Mouse (Mus musculus) cerebellum, postnatal 14 days (tissue): ENCODE results near the gene Card11.

Experiments
- DNase-seq, 2 experiments: peaks; one replicate each; pipeline ENCODE4 v3.0.0; 2021; ENCODE audit warnings: mixed read lengths in 2 of 2

Gene Card11

GRCm38 (mm10) chr5:140985311-140986050 lies 14.9 kb downstream of the Card11 start:
- peak; percentile 87 to 94 for DNase-seq

- no peak for DNase-seq
These were observed 19.0 kb downstream of the Card11 start for GRCm38 (mm10) chr5:140981370-140981805.

DNA sequence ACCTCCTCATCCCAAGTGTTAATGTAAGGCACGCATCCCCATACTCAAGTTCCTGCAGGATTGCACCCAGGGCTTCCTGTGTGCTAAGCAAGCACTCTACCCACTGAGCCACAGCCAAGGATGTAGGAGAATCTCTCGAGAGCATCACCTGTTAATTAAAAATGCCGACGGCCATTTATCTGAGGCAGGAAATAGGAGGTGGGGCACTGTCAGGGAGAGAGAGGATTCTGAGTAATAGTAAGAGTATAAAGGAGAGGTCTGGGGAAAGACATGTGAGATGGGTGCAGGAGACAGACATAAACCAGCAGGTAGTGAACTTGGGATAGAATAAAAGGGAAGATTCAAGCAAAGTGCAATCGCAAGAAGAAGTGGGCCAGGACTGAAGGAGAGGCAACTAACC lies 19.6 kb downstream of the Card11 start:
- no peak for DNase-seq

GRCm38 (mm10) chr5:140980051-140980450 lies 20.3 kb downstream of the Card11 start:
- DNase-seq: no peak

DNA sequence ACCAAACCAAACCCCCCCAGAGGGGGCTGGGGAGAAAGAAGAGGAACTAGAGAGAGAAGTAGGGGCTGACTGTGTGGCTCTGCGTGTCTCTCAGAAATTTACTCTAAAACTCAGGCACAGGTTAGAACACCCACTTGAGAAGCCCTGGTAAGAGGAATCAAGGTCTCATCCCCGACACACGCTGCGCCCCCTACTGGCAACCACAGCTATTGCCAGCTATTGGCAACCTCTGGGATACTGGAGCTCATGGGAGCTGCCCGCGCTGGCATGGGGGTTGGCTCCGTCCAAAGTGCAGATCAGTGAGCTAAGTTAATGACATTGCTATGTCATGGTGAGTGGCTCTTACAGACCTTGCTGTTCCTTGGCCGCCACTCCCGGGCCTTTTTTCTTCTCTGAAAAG lies 37.4 kb downstream of the Card11 start:
- peak; percentile 65 to 78 for DNase-seq

GRCm38 (mm10) chr5:140960732-140961131 lies 39.6 kb downstream of the Card11 start:
- DNase-seq: no peak

- DNase-seq: peak; percentile 80 to 85
These were observed 41.2 kb downstream of the Card11 start for GRCm38 (mm10) chr5:140959160-140959559.

GRCm38 (mm10) chr5:140957106-140957505 lies 43.3 kb downstream of the Card11 start:
- no peak for DNase-seq

DNA sequence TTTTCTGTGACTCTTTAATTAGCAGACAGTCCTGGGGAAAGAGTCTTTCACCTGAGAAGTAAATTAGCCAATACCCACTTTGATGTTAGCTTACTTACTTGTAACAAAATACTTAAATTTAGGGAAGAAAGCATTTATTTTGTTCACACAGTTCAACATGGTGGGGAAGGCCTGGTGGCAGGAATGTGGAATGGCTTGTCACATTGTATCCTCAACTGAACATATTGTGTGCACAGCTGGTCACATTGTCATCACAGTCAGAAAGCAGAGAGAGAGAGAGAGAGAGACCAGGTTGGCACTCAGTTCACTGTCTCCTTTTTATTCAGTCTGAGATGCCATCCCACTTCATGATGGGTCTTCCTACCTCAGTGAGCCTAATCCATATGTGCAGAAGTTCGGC lies 44.7 kb downstream of the Card11 start:
- DNase-seq: peak; percentile 31 to 35

DNA sequence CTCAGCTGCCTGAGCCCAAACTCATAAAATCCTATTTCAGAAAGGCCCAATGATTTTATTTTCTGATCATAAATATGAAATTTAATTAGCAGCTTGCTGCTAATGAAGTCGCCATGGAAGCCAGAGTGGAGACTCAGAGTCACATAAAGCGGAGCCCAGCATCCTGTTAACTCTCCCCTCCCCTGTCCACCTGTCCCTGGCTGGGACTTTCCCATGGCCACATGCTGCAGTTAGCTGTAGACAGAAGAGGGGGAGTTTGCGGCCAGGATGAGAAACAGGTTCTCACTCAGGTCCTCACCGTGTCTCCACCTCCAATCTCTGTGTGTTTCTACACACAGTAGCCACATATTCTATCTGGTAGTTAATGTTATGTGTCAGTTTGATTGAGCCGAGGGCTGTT lies 48.6 kb downstream of the Card11 start:
- no peak for DNase-seq

DNA sequence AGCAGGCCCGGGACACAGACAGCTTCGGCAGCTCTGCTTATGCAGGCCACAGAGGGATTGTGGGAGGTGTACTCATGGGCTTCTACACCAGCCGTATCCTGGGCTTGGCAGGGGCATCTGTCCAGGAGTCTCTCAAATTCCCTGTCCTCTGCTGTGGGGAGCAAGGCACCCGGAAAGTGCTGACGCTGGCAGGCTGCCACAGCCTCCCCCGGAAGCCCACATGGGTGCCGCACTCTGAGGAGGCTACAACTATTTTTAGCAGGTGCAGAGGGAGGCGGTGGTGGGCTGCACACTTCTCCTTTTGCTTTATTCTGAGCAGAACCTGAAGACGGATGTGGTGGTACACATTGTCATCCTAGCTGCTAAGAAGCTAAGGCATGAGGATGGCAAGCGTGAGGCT lies 52.4 kb downstream of the Card11 start:
- no peak for DNase-seq

DNA sequence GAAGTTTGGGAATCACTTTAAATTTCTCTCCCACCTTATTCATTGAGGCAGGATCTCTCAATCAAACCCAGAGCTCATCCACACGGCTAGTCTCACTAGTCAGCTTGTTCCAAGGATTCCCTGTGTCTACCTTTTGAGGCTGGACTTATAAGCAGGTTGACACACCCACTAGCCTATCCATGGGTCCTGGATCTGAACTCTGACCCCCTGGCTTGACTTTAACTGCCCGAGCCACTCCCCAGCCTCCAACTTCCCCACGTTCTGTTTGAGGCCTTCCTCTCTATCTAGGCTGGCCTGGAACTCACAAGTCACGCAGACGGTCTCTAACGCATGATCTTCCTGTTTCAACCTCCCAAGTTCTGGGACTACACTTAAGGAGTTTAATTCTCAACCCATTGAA lies 54.3 kb downstream of the Card11 start:
- no peak for DNase-seq

DNA sequence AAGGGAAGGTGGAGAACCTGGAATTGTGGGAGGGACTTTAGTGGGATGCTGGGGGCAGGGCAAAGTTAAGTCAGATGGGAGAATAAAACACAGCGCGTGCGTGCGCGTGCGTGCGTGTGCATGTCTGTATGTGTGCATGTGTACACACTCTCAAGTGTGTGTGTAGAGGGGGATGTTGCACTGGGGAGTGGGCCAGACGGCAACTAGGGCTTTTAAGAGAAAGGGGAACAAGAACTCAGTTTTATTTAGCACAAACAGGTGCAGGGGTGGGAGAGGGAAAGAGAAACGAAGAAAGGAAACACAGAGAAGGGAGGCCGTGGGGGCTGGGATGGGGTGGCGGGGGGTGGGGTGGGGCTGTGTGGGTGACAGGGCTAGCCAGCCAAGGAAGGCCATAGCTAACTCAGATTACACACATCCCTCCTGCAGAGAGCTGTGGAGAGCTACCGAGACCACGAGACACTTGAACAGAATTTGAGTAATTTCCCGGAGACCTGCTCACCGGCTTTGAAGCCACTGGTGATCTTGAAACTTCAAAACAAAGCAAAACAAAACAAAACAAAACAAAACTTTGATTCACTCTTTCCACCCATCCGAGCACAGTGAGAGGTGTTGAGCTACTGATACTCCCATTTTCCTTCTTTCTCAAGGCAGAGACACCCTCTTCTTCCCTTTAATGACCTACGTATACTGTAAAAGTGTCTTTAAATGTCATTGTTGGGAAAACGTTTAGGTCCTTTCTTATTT lies 55.8 kb downstream of the Card11 start:
- no peak for DNase-seq

DNA sequence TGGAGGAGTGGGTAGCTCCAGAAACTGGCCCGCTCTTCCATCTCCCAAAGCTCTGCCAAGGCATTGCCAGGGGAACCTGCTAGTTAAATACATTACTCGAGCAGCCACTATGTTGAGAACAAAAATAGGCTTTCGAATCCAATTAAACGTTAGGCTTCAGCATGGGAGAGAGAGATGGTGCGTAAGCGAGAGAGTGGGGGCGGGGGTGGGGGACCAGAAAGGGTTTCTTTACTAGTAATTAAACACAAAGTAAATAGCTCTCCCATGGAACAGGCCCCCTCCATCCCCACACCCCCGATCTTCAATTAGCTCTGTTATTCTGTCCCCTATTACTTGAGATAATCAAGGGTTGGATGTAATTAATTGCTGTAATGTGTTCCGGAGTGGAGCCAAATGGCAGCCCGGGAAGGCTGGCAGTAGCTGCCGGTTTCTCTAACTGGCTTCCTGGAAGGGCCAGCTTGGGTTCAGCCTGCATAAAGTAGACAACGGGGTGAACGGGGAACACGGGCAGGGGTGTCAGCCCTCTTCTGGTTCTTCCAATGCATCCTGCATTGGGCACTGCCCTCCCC lies 59.4 kb downstream of the Card11 start:
- DNase-seq: peak; percentile 46 to 53

- DNase-seq: peak; percentile 20 to 26
These were observed 60.0 kb downstream of the Card11 start for GRCm38 (mm10) chr5:140940257-140940922.

GRCm38 (mm10) chr5:140936816-140937215 lies 63.6 kb downstream of the Card11 start:
- DNase-seq: no peak

DNA sequence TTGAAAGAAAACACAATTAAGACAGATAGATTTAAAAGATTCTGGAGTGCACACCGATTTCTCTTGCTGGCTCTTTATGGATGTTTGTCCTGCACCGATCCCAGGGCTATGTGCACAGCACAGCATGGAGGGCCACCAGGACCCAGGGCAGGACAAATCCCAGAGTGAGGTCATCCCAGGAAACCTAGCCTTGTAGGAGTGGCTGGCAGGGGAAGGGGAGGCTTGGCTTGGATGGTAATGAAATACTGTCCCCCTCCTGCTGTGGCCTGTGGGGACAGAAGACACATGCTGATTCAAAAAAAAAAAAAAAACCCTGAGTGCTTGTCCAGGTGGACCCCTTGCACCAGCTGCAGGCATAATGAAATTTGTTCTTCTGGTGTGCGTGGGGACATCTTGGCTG lies 64.5 kb downstream of the Card11 start:
- DNase-seq: no peak

- DNase-seq: peak; percentile 57 to 63
These were observed 65.6 kb downstream of the Card11 start for GRCm38 (mm10) chr5:140934639-140935315.

DNA sequence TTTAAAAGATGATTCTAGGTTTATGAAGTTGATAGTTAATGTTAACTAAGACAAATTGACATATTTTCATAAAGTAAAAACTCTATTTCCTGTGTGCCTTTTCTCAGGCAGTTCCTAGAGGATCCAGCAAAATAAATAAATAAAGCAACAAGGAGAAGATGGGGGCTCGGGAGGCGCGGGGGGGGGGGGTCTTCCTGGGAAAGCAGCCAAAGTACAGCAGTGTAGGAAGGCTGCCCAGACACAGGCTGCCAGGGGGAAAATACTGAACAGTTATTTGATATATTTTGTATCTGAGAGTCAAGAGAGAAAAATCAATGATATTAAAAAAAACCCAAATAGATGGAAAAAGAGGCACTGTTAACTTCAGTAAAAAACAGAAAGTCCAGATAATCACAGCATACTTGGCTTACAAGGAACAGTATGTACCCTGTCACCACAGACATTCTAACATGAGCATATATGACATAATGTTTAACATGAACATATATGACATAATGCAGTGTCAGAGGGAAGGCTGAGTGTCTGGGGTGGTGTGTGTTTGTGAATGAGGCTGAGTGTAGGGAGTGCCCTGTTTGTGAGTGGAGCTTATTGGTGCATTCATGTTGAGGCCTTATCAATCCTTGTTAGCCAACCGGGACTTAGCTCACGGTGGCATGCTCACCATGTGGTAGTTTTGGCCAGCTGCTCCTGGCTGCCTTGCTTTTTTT lies 68.7 kb downstream of the Card11 start:
- DNase-seq: no peak

DNA sequence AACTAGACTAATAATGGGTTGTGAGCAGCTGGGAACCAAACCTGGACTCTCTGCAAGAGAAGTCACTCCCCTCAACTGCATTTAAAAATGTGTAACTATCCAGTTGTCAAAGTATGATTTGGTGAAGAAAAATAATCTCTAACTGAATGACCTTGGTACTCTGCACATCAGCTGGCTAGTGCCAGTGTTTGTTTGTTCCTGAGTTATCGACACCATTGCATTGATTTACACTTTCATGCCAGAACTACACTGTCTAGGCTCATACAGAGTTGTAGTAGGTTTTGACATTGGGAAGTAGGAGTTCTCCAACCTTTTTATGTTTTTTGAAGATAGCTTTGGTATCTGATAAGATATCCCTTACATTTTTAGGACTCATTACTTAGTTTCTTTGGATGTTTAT lies 81.9 kb downstream of the Card11 start:
- DNase-seq: no peak

- no peak for DNase-seq
These were observed 82.6 kb downstream of the Card11 start for GRCm38 (mm10) chr5:140917807-140918206.

- peak; percentile 72 to 81 for DNase-seq
These were observed 89.5 kb downstream of the Card11 start for GRCm38 (mm10) chr5:140910841-140911240.
